Mouse (Mus musculus): ENCODE measurements at regions not wholly inside any gene's neighbourhood (a gene's known extent, or its start where the extent isn't known, plus 50 kb on each side); places are given as distances from the start of the nearest gene placed in this dataset.

GRCm38 (mm10) chr12:70616049-70616448, 163.2 kb downstream of the Tmx1 start:
- TF ChIP-seq CTCF (IDR thresholded peaks at IDR 0.05) (no peak), POLR2A (IDR thresholded peaks at IDR 0.05; ENCODE audit: insufficient read depth, low read depth, low read length) (no peak), EP300 (IDR thresholded peaks at IDR 0.05; ENCODE audit: insufficient read depth, low read depth, low read length) (no peak)

Data from heart, adult 2 months (tissue).